Mouse (Mus musculus): ENCODE data around the gene Slc22a16.
"Not testable (repeated sequence)": the region's sequence is repeated elsewhere in the genome, so short reads cannot be mapped to it uniquely, and the experiment has no call there.

The Slc22a16 gene

GRCm38 (mm10) chr10:40570036-40570435 is at the start of gene Slc22a16:
Slc22a16 (plus strand) TSS chr10:40570336.
- no peak for DNase-seq (ENCODE audit: low spot score)

- no peak for DNase-seq (ENCODE audit: low spot score)
Observed at GRCm38 (mm10) chr10:40521579-40521978, 48.6 kb upstream of the Slc22a16 start.

- DNase-seq (ENCODE audit: low spot score): no peak
Observed at GRCm38 (mm10) chr10:40523312-40523975, 46.7 kb upstream of the Slc22a16 start.

GRCm38 (mm10) chr10:40524032-40524806 is 45.9 kb upstream of the Slc22a16 start:
- DNase-seq (ENCODE audit: low spot score): no peak

- DNase-seq (ENCODE audit: low spot score): no peak
Observed at GRCm38 (mm10) chr10:40524991-40525390, 45.1 kb upstream of the Slc22a16 start.

- DNase-seq (ENCODE audit: low spot score): no peak
Observed at GRCm38 (mm10) chr10:40525616-40526155, 44.5 kb upstream of the Slc22a16 start.

GRCm38 (mm10) chr10:40526301-40526761 is 43.8 kb upstream of the Slc22a16 start:
- no peak for DNase-seq (ENCODE audit: low spot score)

- DNase-seq (ENCODE audit: low spot score): no peak
Observed at GRCm38 (mm10) chr10:40526986-40527385, 43.1 kb upstream of the Slc22a16 start.

GRCm38 (mm10) chr10:40527573-40527972 is 42.6 kb upstream of the Slc22a16 start:
- no peak for DNase-seq (ENCODE audit: low spot score)

- no peak for DNase-seq (ENCODE audit: low spot score)
Observed at GRCm38 (mm10) chr10:40528668-40529067, 41.5 kb upstream of the Slc22a16 start.

- DNase-seq (ENCODE audit: low spot score): no peak
Observed at GRCm38 (mm10) chr10:40529617-40530016, 40.5 kb upstream of the Slc22a16 start.

- DNase-seq (ENCODE audit: low spot score): no peak
Observed at GRCm38 (mm10) chr10:40530661-40531060, 39.5 kb upstream of the Slc22a16 start.

- not testable (repeated sequence) for DNase-seq (ENCODE audit: low spot score)
Observed at GRCm38 (mm10) chr10:40532586-40532985, 37.5 kb upstream of the Slc22a16 start.

- DNase-seq (ENCODE audit: low spot score): no peak
Observed at GRCm38 (mm10) chr10:40541351-40541750, 28.8 kb upstream of the Slc22a16 start.

- no peak for DNase-seq (ENCODE audit: low spot score)
Observed at GRCm38 (mm10) chr10:40549317-40549716, 20.8 kb upstream of the Slc22a16 start.

GRCm38 (mm10) chr10:40551801-40552200 is 18.3 kb upstream of the Slc22a16 start:
- DNase-seq (ENCODE audit: low spot score): no peak

- not testable (repeated sequence) for DNase-seq (ENCODE audit: low spot score)
Observed at GRCm38 (mm10) chr10:40565695-40566094, 4.4 kb upstream of the Slc22a16 start.

GRCm38 (mm10) chr10:40575912-40576634 is 5.9 kb downstream of the Slc22a16 start:
- no peak for DNase-seq (ENCODE audit: low spot score)

- DNase-seq (ENCODE audit: low spot score): no peak
Observed at GRCm38 (mm10) chr10:40583584-40584255, 13.6 kb downstream of the Slc22a16 start.

GRCm38 (mm10) chr10:40592186-40592585 is 22.1 kb downstream of the Slc22a16 start:
- DNase-seq (ENCODE audit: low spot score): no peak

- no peak for DNase-seq (ENCODE audit: low spot score)
Observed at GRCm38 (mm10) chr10:40597177-40597576, 27.0 kb downstream of the Slc22a16 start.

All from urinary bladder, postnatal 10 days (tissue).